Mouse (Mus musculus) kidney, postnatal 4 days (tissue): ENCODE measurements at regions not wholly inside any gene's neighbourhood (a gene's known extent, or its start where the extent isn't known, plus 50 kb on each side); places are given as distances from the start of the nearest gene placed in this dataset.

Source experiments
- DNase-seq, 2 experiments: peaks; one replicate each; pipeline ENCODE4 v3.0.0; 2021; ENCODE audit warnings: mixed read lengths in 2 of 2

DNA sequence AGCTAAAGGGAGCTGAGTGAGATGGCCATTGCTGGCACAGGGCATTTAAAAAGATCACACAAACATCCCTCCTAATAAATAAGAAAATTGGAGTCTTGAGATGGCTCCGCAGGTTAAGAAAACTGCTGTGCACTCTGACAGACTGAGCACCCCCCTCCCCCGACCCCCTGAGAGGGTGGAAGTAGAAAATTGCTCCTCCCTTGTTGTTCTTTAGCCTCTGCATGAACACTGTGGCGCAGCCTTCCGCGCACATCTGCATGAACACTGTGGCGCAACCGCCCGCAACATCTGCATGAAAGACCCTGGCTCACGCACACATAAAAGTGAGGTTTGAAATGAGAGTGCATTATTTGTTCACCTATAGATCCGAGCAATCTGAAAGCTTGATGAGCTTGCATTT is 50.2 kb upstream of the Itsn2 start:
- DNase-seq = no peak

DNA sequence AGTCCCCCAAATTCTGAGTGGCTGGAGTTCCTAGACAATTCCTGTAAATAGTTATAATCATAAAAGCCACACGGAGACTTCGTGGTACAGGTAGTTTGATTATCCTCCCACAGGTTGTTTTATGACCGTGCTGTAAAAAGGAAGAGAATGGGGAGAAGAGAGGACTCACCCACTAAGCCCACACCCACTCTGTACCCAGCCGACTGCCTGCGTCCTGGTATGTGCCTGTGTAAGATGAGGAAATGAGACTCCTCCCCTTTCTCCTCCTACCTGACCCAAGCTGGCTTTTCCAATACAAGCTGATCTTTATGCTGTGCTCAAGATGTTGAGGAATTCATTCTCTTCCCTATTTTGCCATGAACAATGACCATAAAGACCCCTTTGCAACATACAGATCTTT is 57.3 kb upstream of the Ncoa1 start:
- no peak for DNase-seq

GRCm38 (mm10) chr12:4533710-4534109 is 56.7 kb upstream of the Ncoa1 start:
- no peak for DNase-seq

DNA sequence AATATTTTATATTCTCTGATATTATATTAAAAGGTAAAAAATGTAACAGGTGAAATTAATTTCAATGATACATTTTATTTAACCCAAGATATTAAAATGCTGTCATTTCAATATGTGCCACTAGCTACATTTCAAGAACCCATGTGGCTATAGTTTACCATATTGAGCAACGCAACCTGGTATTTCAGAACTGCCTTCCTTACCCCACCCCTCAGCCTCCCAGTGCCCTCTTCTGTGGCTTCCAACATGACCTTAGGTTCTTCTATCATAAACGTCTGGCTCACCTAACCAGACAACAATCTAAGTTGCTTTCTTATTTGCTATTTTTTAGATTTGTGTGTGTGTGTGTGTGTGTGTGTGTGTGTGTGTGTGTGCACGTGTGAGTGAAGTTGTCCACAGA is 55.7 kb upstream of the Ncoa1 start:
- no peak for DNase-seq

DNA sequence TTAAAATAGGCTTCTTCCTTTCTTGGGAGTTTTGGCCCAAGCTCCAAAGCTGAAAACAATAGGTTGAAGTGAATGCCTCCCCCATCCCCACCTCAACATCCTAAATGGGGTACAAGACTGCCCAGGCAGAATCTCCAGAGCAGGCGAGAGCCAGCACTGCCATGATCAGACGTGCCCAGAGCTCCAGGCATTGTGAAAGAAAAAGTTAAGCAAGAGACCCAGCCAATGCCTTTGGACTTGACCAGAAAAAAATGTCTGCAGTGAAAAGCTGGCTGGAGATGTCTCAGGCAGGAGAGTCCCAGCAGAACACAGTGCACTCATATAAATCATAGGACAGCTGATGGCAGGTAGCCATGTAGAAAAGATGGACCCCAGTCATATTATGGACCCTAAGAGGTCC is 50.0 kb upstream of the Ncoa1 start:
- peak in 1 of 2 experiments; percentile 18 for DNase-seq
